Mouse (Mus musculus): ENCODE results near the gene Rbks.

DNA sequence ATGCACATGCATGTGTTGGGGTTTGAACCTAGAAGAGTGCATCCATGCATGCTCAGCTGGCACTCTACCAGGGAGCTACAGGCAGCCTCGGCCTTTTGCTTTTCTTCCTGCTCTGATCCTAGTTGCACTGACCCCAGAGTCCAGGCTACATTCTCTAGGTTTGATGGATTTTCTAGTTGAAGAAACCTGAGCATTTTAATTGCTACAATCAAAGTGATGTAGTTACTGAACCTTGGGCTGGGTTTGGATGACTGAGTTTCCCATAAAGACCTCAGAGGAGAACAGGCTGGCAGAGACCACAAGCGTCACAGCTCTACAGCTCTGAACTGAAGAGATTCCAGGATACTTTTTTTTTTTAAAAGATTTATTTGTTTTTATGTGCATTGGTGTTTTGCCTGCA, 114.2 kb downstream of the Rbks start:
- TF ChIP-seq POLR2A (IDR thresholded peaks at IDR 0.05; ENCODE audit: extremely low read depth, insufficient read depth, low read length) (no peak), CTCF (IDR thresholded peaks at IDR 0.05; ENCODE audit: extremely low read depth, insufficient read depth, low read length) (no peak)
